Mouse (Mus musculus) neural tube, embryonic 13.5 days (tissue): ENCODE measurements around the gene Ppp4r3a. TPM values are rescaled to one million over a fixed set of nuclear protein-coding genes. Genes with fewer than 3 reads are reported as not detected.
"Not testable (repeated sequence)": the region's sequence is repeated elsewhere in the genome, so short reads cannot be mapped to it uniquely, and the experiment has no call there.

Experiments
- ATAC-seq: fragments of 200-750 bp; cut with Nextera tagmentation; 2 replicates; pipeline ENCODE4 v1.8.0; 2017; ENCODE audit warnings: low read depth, mild to moderate bottlenecking, moderate TSS enrichment, moderate library complexity
- H3K27ac ChIP-seq: fragments of 300-500 bp; sonication (generic); replicated peaks from 2 replicates; pipeline ENCODE4 v1.5.1; 2015; ENCODE audit warnings: moderate library complexity, mild to moderate bottlenecking, inconsistent platforms
- H3K27me3 ChIP-seq: fragments of 300-500 bp; sonication (generic); 2 replicates; pipeline ENCODE4 v1.6.1; 2015; ENCODE audit warnings: mild to moderate bottlenecking, inconsistent platforms
- H3K36me3 ChIP-seq: fragments of 300-500 bp; sonication (generic); 2 replicates; pipeline ENCODE4 v1.6.1; 2015; ENCODE audit warnings: mild to moderate bottlenecking, inconsistent platforms
- H3K4me1 ChIP-seq: fragments of 300-500 bp; sonication (generic); replicated peaks from 2 replicates; pipeline ENCODE4 v1.6.1; 2015; ENCODE audit warnings: inconsistent platforms
- H3K4me2 ChIP-seq: fragments of 300-500 bp; sonication (generic); 2 replicates; pipeline ENCODE4 v1.6.1; 2015; ENCODE audit warnings: inconsistent platforms, mild to moderate bottlenecking, moderate library complexity
- H3K4me3 ChIP-seq: fragments of 300-500 bp; sonication (generic); 2 replicates; pipeline ENCODE4 v1.5.1; 2015; ENCODE audit warnings: mild to moderate bottlenecking, inconsistent platforms
- H3K9ac ChIP-seq: fragments of 300-500 bp; sonication (generic); 2 replicates; pipeline ENCODE4 v1.6.1; 2015; ENCODE audit warnings: moderate library complexity, mild to moderate bottlenecking, inconsistent platforms
- H3K9me3 ChIP-seq: fragments of 300-500 bp; sonication (generic); 2 replicates; pipeline ENCODE4 v1.6.1; 2016; ENCODE audit warnings: inconsistent platforms
- WGBS: fragments of 180-500 bp; shearing (Covaris S2); methylation state at CpG from one replicate; pipeline ENCODE4 v1.1.7; 2015; 5-methylcytosine and 5-hydroxymethylcytosine counted together
- polyA plus RNA-seq: library from polyadenylated mRNA; unstranded; fragments of >200 nt; fragmentation: Nextera tagmentation; extraction: Ambion mirVana; gene quantifications from 2 replicates; pipeline ENCODE4 v1.2.1, GENCODE M21; 2015

Ppp4r3a gene
- polyA plus RNA-seq, 1 experiment from 2014 or later, result 31.6 TPM

DNA sequence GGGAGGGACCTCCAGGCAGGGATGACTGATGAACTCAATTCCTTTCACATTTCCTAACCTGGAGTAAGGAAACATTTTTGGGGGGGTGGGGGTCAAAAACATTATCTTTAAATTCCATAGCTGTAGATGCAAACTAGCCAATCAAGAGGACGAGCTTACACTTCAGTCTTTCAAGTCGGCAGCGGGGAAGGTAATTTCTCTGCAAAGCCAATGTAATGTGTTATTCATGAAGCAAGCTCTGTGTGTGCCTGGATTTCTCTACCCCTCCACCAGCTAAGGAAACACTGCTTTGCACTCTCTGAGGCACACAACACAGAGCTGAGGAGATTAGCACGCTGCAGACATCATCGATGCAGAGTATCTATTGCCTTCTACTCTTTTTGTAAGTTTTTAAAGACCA, 64.5 kb downstream of the Ppp4r3a start:
- 38% methylated on average over 5 of the region's 5 CpGs for WGBS
- Histone ChIP-seq H3K4me3 (no peak overlapping the region), H3K4me1 (peaks cover 77% of the 10 kb centered on the region), H3K36me3 (peaks cover 17% of the 10 kb centered on the region), H3K4me2 (0 out of 2 replicates have a peak overlapping the region, but pooled peaks have one; percentile 40), H3K9me3 (no peaks in the 10 kb centered on the region), H3K27me3 (no peaks in the 10 kb centered on the region; the same call in 1 of the 2 replicates), H3K27ac (0 out of 2 replicates have a peak overlapping the region, but pooled peaks have one; percentile 11), H3K9ac (0 out of 2 replicates have a peak overlapping the region, but pooled peaks have one; percentile 43)
- no peak for ATAC-seq

DNA sequence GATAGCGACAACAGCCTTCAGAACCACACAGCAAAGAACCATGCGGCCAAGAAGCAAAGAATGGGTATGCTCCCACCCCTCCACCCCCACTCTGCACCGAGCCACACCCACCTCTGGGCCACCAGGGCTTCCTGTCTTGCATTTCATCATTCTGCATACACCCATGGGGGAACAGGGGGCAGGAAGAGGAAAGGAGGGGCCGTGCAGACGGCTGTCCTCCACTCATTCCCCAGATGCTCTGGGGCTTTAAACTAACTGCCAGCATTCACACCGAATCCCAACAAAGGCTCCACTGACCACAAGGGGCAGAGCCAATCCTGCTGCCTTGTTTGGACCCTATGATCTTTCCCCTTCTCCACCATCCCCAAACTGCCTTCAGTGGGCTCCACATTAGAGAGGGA, 65.5 kb downstream of the Ppp4r3a start:
- Histone ChIP-seq H3K9me3 (no peaks in the 10 kb centered on the region), H3K4me3 (no peak overlapping the region), H3K27ac (peak overlapping the region; percentile 77), H3K4me2 (peak overlapping the region; percentile 40), H3K36me3 (peaks cover 17% of the 10 kb centered on the region), H3K4me1 (peaks cover 75% of the 10 kb centered on the region), H3K9ac (peak overlapping the region; percentile 43; the same call in 1 of the 2 replicates), H3K27me3 (no peaks in the 10 kb centered on the region)
- no peak for ATAC-seq
- 12% methylated on average over 6 of the region's 6 CpGs for WGBS

GRCm38 (mm10) chr12:101016412-101016928, 67.0 kb downstream of the Ppp4r3a start:
- peaks cover 10% of the 10 kb centered on the region for H3K36me3 ChIP-seq
- no peak overlapping the region for H3K27ac ChIP-seq
- no peak overlapping the region for H3K9ac ChIP-seq
- H3K9me3 ChIP-seq, result no peaks in the 10 kb centered on the region
- H3K4me2 ChIP-seq, result no peak overlapping the region
- WGBS, result 46% methylated on average over 5 of the region's 5 CpGs
- no peaks in the 10 kb centered on the region for H3K27me3 ChIP-seq
- no peak for ATAC-seq
- peaks cover 79% of the 10 kb centered on the region for H3K4me1 ChIP-seq
- no peak overlapping the region for H3K4me3 ChIP-seq

GRCm38 (mm10) chr12:101015926-101016325, 67.6 kb downstream of the Ppp4r3a start:
- no peak for ATAC-seq
- H3K4me3 ChIP-seq, result no peak overlapping the region
- H3K4me1 ChIP-seq, result peaks cover 79% of the 10 kb centered on the region
- no peak overlapping the region for H3K9ac ChIP-seq
- no peaks in the 10 kb centered on the region for H3K9me3 ChIP-seq
- 37% methylated on average over 4 of the region's 4 CpGs for WGBS
- H3K36me3 ChIP-seq, result peaks cover 4% of the 10 kb centered on the region; the same call in 1 of the 2 replicates
- no peak overlapping the region for H3K4me2 ChIP-seq
- no peak overlapping the region for H3K27ac ChIP-seq
- no peaks in the 10 kb centered on the region for H3K27me3 ChIP-seq

GRCm38 (mm10) chr12:101015165-101015560, 68.3 kb downstream of the Ppp4r3a start:
- peaks cover 76% of the 10 kb centered on the region for H3K4me1 ChIP-seq
- WGBS, result 89% methylated on average over 11 of the region's 11 CpGs

GRCm38 (mm10) chr12:101014549-101015164, 68.8 kb downstream of the Ppp4r3a start:
- ATAC-seq, result no peak
- peaks cover 72% of the 10 kb centered on the region for H3K4me1 ChIP-seq
- no peaks in the 10 kb centered on the region for H3K27me3 ChIP-seq
- H3K27ac ChIP-seq, result no peak overlapping the region
- H3K9me3 ChIP-seq, result no peaks in the 10 kb centered on the region
- no peak overlapping the region for H3K4me3 ChIP-seq
- no peak overlapping the region for H3K9ac ChIP-seq
- H3K36me3 ChIP-seq, result no peaks in the 10 kb centered on the region
- WGBS, result 75% methylated on average over 10 of the region's 10 CpGs
- no peak overlapping the region for H3K4me2 ChIP-seq

More at GRCm38 (mm10) chr12:101015165-101015560, 68.3 kb downstream of the Ppp4r3a start:
- Histone ChIP-seq H3K27ac (no peak overlapping the region), H3K9me3 (no peaks in the 10 kb centered on the region), H3K36me3 (no peaks in the 10 kb centered on the region), H3K9ac (no peak overlapping the region), H3K4me3 (no peak overlapping the region), H3K27me3 (no peaks in the 10 kb centered on the region), H3K4me2 (no peak overlapping the region)
- no peak for ATAC-seq

DNA sequence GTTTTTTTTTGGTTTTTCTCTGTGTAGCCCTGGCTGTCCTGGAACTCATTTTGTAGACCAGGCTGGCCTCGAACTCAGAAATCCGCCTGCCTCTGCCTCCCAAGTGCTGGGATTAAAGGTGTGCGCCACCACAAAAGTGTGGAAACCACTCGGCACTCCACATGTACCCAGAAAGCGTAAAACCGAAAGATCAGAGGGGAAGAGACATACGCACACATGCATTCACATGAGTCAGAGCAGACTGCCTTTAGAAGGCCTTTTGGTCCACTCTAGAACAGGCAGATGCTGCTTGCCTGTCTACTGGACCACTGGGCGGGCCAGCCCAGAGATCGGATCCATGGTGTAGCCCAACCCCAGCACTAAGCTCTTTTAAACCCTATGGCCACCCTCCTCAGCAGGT, 69.8 kb downstream of the Ppp4r3a start:
- ATAC-seq, H3K9ac ChIP-seq, H3K4me2 ChIP-seq, H3K27me3 ChIP-seq, H3K36me3 ChIP-seq, H3K4me3 ChIP-seq, H3K27ac ChIP-seq, H3K9me3 ChIP-seq: not testable (repeated sequence)
- peaks cover 64% of the 10 kb centered on the region for H3K4me1 ChIP-seq
- WGBS, result 92% methylated on average over 9 of the region's 9 CpGs

- Histone ChIP-seq H3K4me2 (no peak overlapping the region), H3K36me3 (no peaks in the 10 kb centered on the region), H3K4me3 (no peak overlapping the region), H3K27ac (no peak overlapping the region), H3K9me3 (no peaks in the 10 kb centered on the region), H3K4me1 (peaks cover 64% of the 10 kb centered on the region), H3K9ac (0 out of 2 replicates have a peak overlapping the region, but pooled peaks have one; percentile 17), H3K27me3 (no peaks in the 10 kb centered on the region)
- whole genome bisulfite sequencing, result 50% methylated on average over 8 of the region's 8 CpGs
- ATAC-seq, result no peak
Measured at GRCm38 (mm10) chr12:101013078-101013665, 70.3 kb downstream of the Ppp4r3a start.

- Histone ChIP-seq H3K36me3 (no peaks in the 10 kb centered on the region), H3K4me3 (no peak overlapping the region), H3K4me2 (no peak overlapping the region), H3K9me3 (no peaks in the 10 kb centered on the region), H3K27me3 (no peaks in the 10 kb centered on the region), H3K27ac (no peak overlapping the region), H3K4me1 (peaks cover 64% of the 10 kb centered on the region), H3K9ac (0 out of 2 replicates have a peak overlapping the region, but pooled peaks have one; percentile 17)
- ATAC-seq, result no peak
- 44% methylated on average over 17 of the region's 17 CpGs for WGBS
Measured at GRCm38 (mm10) chr12:101012197-101013077, 71.1 kb downstream of the Ppp4r3a start.

DNA sequence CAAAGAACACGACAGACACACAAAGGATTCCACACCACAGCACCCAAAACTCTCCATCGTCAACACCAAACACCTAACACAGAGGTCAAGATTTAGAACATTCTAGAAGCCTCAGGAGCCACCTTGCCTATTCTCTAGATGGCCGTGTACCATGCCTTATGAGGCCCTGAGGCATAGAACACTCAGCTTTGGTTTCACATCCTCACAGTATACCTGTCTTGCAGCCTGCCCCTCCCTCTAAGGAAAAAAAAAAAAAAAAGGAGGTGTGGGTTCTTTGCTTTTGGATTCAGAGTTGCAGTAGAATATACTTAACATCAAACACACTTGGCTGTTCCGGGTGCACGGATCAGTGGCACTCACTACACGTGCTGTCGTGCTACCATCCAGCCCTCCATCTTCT, 72.5 kb downstream of the Ppp4r3a start:
- 90% methylated on average over 7 of the region's 7 CpGs for WGBS
- ATAC-seq, result no peak

GRCm38 (mm10) chr12:101010148-101010920, 73.2 kb downstream of the Ppp4r3a start:
- no peak overlapping the region for H3K9ac ChIP-seq

More for the DNA sequence above, 72.5 kb downstream of the Ppp4r3a start:
- Histone ChIP-seq H3K36me3 (no peaks in the 10 kb centered on the region), H3K4me2 (no peak overlapping the region), H3K9me3 (no peaks in the 10 kb centered on the region), H3K4me1 (peaks cover 58% of the 10 kb centered on the region), H3K27ac (no peak overlapping the region), H3K27me3 (no peaks in the 10 kb centered on the region), H3K4me3 (no peak overlapping the region), H3K9ac (no peak overlapping the region)

More at GRCm38 (mm10) chr12:101010148-101010920, 73.2 kb downstream of the Ppp4r3a start:
- no peak overlapping the region for H3K27ac ChIP-seq
- no peak for ATAC-seq
- 63% methylated on average over 10 of the region's 10 CpGs for WGBS
- H3K4me3 ChIP-seq, result no peak overlapping the region
- H3K36me3 ChIP-seq, result no peaks in the 10 kb centered on the region
- no peaks in the 10 kb centered on the region for H3K9me3 ChIP-seq
- peaks cover 55% of the 10 kb centered on the region for H3K4me1 ChIP-seq
- no peaks in the 10 kb centered on the region for H3K27me3 ChIP-seq
- H3K4me2 ChIP-seq, result no peak overlapping the region
